Mouse (Mus musculus): ENCODE data around the gene Sesn1. TPM values are rescaled to one million over a fixed set of nuclear protein-coding genes. Genes with fewer than 3 reads are reported as not detected.

Gene Sesn1
- total and polyA plus RNA-seq, 3 experiments: 11.7 TPM; not detected in 1

DNA sequence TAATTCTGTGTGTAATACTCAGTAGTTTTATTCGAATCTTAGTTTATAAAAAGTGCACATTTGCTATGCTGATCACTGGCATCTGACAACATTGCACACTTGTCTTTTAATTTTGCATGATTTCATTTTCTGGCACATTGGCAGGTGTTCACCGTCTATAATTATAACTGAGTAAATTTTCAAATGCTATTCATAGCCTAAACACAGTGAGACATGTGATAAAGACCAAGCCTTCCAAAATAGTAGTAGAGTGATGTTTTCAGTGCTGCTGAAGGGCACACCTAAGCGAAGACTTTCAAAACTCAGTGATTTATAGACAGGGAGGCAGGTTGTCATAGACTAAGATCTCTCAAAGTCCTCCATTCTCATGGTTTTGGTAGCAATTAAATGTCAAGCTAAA lies 9.6 kb downstream of the Sesn1 start:
- Histone ChIP-seq H3K4me3 (ENCODE audit: control insufficient read depth in 1 of 2, insufficient read depth in 1 of 2, low read depth in 2 of 2, low read length in 2 of 2) (no peak overlapping the region), H3K79me2 (ENCODE audit: control insufficient read depth, insufficient read depth, low read length, poor library complexity) (peaks cover 4% of the 10 kb centered on the region; the same call in 1 of the 2 replicates), H3K9me3 (replicated peaks; ENCODE audit: insufficient read depth, low read length) (no peaks in the 10 kb centered on the region), H3K36me3 (ENCODE audit: control insufficient read depth in 1 of 2, insufficient read depth in 2 of 2, low read length in 2 of 2) (peaks cover 0 to 11% of the 10 kb centered on the region in 2 experiments; a peak in 2 of 4 replicates), H3K9ac (ENCODE audit: control insufficient read depth, low read depth, low read length, poor library complexity, severe bottlenecking) (no peak overlapping the region), H3K27ac (ENCODE audit: control insufficient read depth, low read depth, low read length) (no peak overlapping the region), H3K4me1 (ENCODE audit: control insufficient read depth in 1 of 2, insufficient read depth in 2 of 2, low read length in 2 of 2) (peaks cover 4 to 14% of the 10 kb centered on the region in 2 experiments; a peak in 3 of 4 replicates), H3K27me3 (ENCODE audit: control insufficient read depth in 1 of 2, insufficient read depth in 2 of 2, low read length in 2 of 2) (no peaks in the 10 kb centered on the region)
- no peak for DNase-seq (ENCODE audit: low read depth, low spot score)
- no peak for TF ChIP-seq E2F4 (IDR thresholded peaks at IDR 0.05; ENCODE audit: borderline replicate concordance, low read depth, low read length)
- no peak for TF ChIP-seq POLR2AphosphoS2 (IDR thresholded peaks at IDR 0.05; ENCODE audit: low read length)
- no peak for TF ChIP-seq GATA1 (IDR thresholded peaks at IDR 0.05; ENCODE audit: low read depth, low read length)
- TF ChIP-seq POLR2AphosphoS5 (IDR thresholded peaks at IDR 0.05; ENCODE audit: borderline replicate concordance, low read depth, low read length): no peak

- Histone ChIP-seq H3K36me3 (ENCODE audit: control insufficient read depth in 1 of 2, insufficient read depth in 2 of 2, low read length in 2 of 2) (peaks cover 0 to 11% of the 10 kb centered on the region in 2 experiments; a peak in 2 of 4 replicates), H3K79me2 (ENCODE audit: control insufficient read depth, insufficient read depth, low read length, poor library complexity) (peaks cover 3% of the 10 kb centered on the region; the same call in 1 of the 2 replicates), H3K27ac (ENCODE audit: control insufficient read depth, low read depth, low read length) (no peak overlapping the region), H3K4me1 (ENCODE audit: control insufficient read depth in 1 of 2, insufficient read depth in 2 of 2, low read length in 2 of 2) (peaks cover 4 to 12% of the 10 kb centered on the region in 2 experiments; a peak in 3 of 4 replicates), H3K27me3 (ENCODE audit: control insufficient read depth in 1 of 2, insufficient read depth in 2 of 2, low read length in 2 of 2) (no peaks in the 10 kb centered on the region), H3K9me3 (replicated peaks; ENCODE audit: insufficient read depth, low read length) (no peaks in the 10 kb centered on the region), H3K4me3 (ENCODE audit: control insufficient read depth in 1 of 2, insufficient read depth in 1 of 2, low read depth in 2 of 2, low read length in 2 of 2) (no peak overlapping the region), H3K9ac (ENCODE audit: control insufficient read depth, low read depth, low read length, poor library complexity, severe bottlenecking) (no peak overlapping the region)
- TF ChIP-seq KAT2A (conservative IDR thresholded peaks at IDR 0.05; ENCODE audit: low read depth, low read length): no peak
- TF ChIP-seq MEF2A (IDR thresholded peaks at IDR 0.05; ENCODE audit: extremely low read depth, insufficient replicate concordance, low read depth, low read length, poor library complexity, severe bottlenecking): no peak
- TF ChIP-seq ZMIZ1 (IDR thresholded peaks at IDR 0.05; ENCODE audit: low read depth, low read length): no peak
- no peak for TF ChIP-seq ELF1 (IDR thresholded peaks at IDR 0.05; ENCODE audit: low read depth, low read length)
- TF ChIP-seq POLR2AphosphoS2 (IDR thresholded peaks at IDR 0.05; ENCODE audit: low read length): no peak
- DNase-seq (ENCODE audit: low read depth, low spot score): no peak
These were observed 10.7 kb downstream of the Sesn1 start for GRCm38 (mm10) chr10:41820401-41820800.

GRCm38 (mm10) chr10:41821171-41821570 lies 11.4 kb downstream of the Sesn1 start:
- H3K9me3 ChIP-seq (replicated peaks; ENCODE audit: insufficient read depth, low read length): no peaks in the 10 kb centered on the region
- peaks cover 0 to 13% of the 10 kb centered on the region in 2 experiments; a peak in 2 of 4 replicates for H3K36me3 ChIP-seq (ENCODE audit: control insufficient read depth in 1 of 2, insufficient read depth in 2 of 2, low read length in 2 of 2)
- peaks cover 3 to 7% of the 10 kb centered on the region in 2 experiments; a peak in 3 of 4 replicates for H3K4me1 ChIP-seq (ENCODE audit: control insufficient read depth in 1 of 2, insufficient read depth in 2 of 2, low read length in 2 of 2)
- H3K27me3 ChIP-seq (ENCODE audit: control insufficient read depth in 1 of 2, insufficient read depth in 2 of 2, low read length in 2 of 2): no peaks in the 10 kb centered on the region
- H3K27ac ChIP-seq (ENCODE audit: control insufficient read depth, low read depth, low read length): no peak overlapping the region
- DNase-seq (ENCODE audit: low read depth, low spot score): no peak
- TF ChIP-seq CTCF (IDR thresholded peaks at IDR 0.05 in 2 of 3, conservative IDR thresholded peaks at IDR 0.05 in 1 of 3; ENCODE audit: control insufficient read depth in 1 of 3, insufficient read depth in 1 of 3, low read depth in 2 of 3, low read length in 3 of 3, poor library complexity in 1 of 3, severe bottlenecking in 1 of 3) (no peak), SMC3 (IDR thresholded peaks at IDR 0.05; ENCODE audit: low read depth, low read length) (no peak), TCF12 (IDR thresholded peaks at IDR 0.05; ENCODE audit: low read depth, low read length) (no peak), TBP (IDR thresholded peaks at IDR 0.05; ENCODE audit: low read depth, low read length) (no peak), HCFC1 (IDR thresholded peaks at IDR 0.05; ENCODE audit: low read depth, low read length) (no peak), MXI1 (IDR thresholded peaks at IDR 0.05; ENCODE audit: low read depth, low read length) (no peak), USF2 (IDR thresholded peaks at IDR 0.05; ENCODE audit: borderline replicate concordance in 1 of 2, insufficient read depth in 1 of 2, low read depth in 1 of 2, low read length in 2 of 2) (no peak), ZMIZ1 (IDR thresholded peaks at IDR 0.05; ENCODE audit: low read depth, low read length) (no peak), NRF1 (IDR thresholded peaks at IDR 0.05; ENCODE audit: insufficient read depth, low read depth, low read length, poor library complexity, severe bottlenecking) (no peak), POLR2AphosphoS2 (IDR thresholded peaks at IDR 0.05; ENCODE audit: low read length) (no peak)
- no peak overlapping the region for H3K9ac ChIP-seq (ENCODE audit: control insufficient read depth, low read depth, low read length, poor library complexity, severe bottlenecking)
- H3K79me2 ChIP-seq (ENCODE audit: control insufficient read depth, insufficient read depth, low read length, poor library complexity): peaks cover 2% of the 10 kb centered on the region; the same call in 1 of the 2 replicates
- H3K4me3 ChIP-seq (ENCODE audit: control insufficient read depth in 1 of 2, insufficient read depth in 1 of 2, low read depth in 2 of 2, low read length in 2 of 2): no peak overlapping the region

Measured in MEL (cell line).